Mouse (Mus musculus) activated CD4-positive, CD25-positive, alpha-beta regulatory T cell, adult 4 months (primary cell): ENCODE measurements around the gene Cyp8b1. TPM values are rescaled to one million over a fixed set of nuclear protein-coding genes. Genes with fewer than 3 reads are reported as not detected.

ENCODE experiments used
- ATAC-seq: one replicate; pipeline ENCODE4 v1.8.0; 2017
- polyA plus RNA-seq, 2 experiments: library from polyadenylated mRNA; unstranded; fragments of 100-300 nt; shearing (Covaris generic); gene quantifications; one replicate each; pipeline ENCODE4 v1.2.1; 2017

Gene Cyp8b1
- polyA plus RNA-seq, result not detected

GRCm38 (mm10) chr9:121916102-121916501 is at the start of gene Cyp8b1:
Gene Cyp8b1 (minus strand): TSS chr9:121916305.
- ATAC-seq, result no peak

- ATAC-seq, result no peak
Observed at GRCm38 (mm10) chr9:121964941-121965340, 48.8 kb upstream of the Cyp8b1 start.

GRCm38 (mm10) chr9:121959966-121960635 is 44.0 kb upstream of the Cyp8b1 start:
- ATAC-seq, result no peak

DNA sequence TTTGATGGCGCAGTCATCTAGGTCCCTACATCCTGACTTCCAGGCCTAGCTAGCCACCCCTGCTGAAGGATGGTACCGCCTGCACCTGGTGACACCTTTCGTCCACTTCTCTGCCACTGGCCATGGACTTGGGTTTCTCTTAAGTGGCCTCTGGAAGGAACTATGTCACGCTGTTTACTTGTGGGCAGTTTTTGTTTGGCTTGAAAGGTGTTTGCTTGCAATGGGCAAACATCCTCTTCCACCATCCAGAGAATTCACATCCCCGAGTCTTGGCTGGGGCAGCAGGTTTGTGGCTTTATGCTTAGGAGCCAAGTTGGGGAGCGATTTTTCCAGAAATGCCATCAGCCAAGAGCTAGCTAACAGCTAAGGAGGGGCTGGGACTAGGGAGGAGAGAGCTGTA is 36.5 kb upstream of the Cyp8b1 start:
- ATAC-seq, result no peak

DNA sequence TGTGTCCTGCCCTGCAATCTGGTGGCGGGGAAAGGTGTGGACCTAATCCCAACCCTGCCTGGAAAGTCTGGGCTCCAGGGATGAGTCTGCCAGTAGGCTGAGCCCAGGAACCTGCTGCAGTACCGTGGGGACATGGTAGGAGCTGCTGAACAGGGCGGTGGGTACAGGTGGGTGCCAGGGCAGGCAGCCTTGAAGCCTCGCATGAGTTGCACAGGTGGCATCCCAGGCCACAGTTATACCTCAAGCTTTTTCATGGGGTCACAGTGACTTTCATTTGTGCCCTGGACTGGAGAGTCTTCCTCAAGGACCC is 35.0 kb upstream of the Cyp8b1 start:
- ATAC-seq, result no peak

- ATAC-seq, result no peak
Observed at GRCm38 (mm10) chr9:121950418-121951113, 34.5 kb upstream of the Cyp8b1 start, which contains the start of gene Fam198a. Gene Fam198a (plus strand): TSS chr9:121950988.

GRCm38 (mm10) chr9:121948431-121948830 is 32.3 kb upstream of the Cyp8b1 start:
- ATAC-seq, result no peak

DNA sequence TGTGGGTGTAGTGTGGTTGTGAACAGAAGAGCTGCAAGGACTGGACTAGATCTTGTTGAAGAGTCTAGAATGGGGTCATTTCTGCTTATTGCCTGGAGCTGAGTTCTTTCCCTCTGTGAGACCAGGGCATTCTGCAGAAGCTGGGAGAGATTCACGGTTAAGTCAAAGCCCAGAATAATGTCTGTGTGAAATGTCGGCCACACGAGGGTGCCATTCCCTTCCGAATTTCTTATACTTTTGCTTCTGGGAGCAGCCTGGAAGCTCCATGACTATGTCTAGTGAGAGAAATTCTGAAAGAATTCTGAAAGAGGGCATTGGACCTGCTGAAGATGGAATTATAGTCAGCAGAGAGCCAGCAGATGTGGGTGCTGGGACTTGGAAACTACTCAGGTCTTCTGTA is 31.7 kb upstream of the Cyp8b1 start:
- ATAC-seq, result no peak

DNA sequence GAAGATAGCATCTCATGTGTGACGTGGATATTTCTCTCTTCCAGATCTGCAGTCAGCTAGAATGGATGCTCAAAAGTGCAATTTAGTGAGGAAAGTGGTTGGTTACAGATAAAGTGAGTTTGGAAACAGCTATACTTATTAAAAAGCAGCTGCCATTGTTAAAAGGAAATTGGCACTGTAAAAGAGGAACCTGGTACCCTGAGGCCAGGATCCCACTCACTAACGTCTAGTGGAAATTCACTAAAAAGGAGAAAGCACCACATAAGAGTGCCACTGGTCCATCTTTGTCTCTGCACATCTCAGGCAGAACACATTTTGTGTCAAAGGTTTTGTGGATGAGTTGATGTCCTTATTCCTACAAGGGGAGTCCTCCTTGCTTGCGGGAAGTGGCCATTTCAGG is 27.5 kb upstream of the Cyp8b1 start:
- no peak for ATAC-seq

DNA sequence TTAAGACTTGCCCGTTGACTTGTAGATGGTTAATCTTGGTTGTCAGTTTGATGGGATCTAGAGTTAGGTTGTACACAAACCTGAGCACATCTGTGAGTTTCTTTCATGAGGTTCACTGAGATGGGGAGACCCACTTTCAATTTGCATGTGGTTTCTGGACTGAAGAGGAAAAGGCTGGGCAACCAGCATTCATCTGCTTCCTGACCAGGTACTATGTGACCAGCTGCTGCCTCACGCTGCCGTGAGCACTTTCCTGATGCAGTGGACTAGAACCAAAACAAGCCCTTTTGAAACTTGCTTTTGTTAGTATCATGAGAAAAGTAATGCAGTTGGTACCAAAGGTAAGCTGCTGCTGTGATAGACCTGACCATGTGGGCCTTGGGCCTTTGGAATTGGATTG is 26.9 kb upstream of the Cyp8b1 start:
- ATAC-seq, result no peak

DNA sequence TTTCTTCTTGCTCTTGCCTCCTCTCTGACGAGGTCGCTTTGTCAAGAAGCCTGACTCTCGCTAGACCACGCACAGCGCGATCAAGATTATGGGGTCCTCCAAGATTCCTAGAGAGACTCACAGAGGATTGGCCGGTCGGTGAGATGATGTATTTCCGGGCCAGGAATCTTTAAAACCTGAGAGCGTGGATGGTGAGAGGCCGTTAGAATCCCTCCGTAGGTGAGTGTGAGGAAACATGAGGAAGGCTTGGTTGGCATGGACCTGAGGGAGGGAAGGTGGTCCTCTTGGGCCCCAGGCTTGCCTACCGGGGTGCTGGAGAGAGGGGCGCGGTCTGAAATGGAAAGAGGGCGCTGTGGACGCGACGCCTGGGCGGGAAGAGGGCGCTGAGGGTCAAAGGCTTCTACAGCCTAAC is 21.8 kb upstream of the Cyp8b1 start:
- no peak for ATAC-seq

DNA sequence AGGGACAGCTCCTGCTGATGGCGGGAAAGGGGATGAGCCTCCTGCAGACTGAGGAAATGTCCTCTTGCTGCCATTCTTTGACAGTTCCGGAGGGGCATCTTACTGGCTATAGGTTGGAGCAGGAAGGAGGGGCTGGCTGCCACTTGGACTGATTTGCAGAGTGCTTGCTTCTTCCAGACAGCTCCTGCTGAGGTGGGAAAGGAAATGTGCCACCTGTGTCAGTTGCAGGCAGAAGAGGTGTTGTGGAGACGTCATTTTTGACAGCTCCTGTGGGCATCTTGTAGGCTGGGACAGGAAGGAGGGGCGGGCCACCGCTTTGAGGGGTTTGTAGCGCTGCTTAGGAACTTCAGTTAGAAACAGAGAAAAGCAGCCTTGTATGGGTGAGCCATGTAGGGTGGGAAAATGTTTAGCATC is 21.4 kb upstream of the Cyp8b1 start:
- ATAC-seq, result no peak

- ATAC-seq, result no peak
Observed at GRCm38 (mm10) chr9:121936952-121937351, 20.8 kb upstream of the Cyp8b1 start.

DNA sequence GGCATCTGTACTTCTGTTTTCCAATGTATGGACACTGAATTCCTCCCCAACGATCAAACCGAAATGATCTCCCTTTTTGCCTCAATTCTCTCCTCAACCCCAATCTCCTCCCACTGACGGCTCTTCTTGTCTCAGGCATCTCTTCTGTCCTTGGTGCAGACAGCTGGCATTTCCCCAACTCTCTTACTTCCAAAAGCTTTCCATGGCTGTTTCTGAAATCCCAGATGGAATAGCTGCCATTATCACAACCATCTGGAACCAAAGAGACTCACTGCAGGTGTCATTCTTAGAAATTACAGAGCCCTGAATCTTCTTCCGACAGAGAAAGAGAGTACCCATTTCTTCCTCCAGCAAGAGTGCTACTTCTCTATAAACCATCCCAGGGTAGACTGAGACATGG is 18.8 kb upstream of the Cyp8b1 start:
- no peak for ATAC-seq

DNA sequence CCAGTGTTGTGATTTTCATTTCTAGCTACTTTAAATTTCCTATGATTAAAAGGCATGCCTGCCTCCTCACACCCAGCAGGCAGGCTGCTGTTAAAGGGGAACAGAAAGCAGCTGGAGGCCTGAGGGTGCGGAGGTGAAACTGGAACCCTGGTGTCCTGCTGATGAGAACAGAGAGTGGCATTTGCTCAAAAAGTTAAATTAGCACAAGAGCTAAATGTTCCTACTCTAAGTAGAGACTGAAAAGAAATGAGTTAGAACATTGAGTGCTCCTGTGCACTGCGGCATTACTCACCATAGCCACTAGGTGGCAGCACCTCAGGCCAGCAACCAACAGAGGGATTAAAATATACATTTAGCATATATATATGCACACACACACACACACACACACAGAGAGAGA is 12.4 kb upstream of the Cyp8b1 start:
- ATAC-seq, result no peak

DNA sequence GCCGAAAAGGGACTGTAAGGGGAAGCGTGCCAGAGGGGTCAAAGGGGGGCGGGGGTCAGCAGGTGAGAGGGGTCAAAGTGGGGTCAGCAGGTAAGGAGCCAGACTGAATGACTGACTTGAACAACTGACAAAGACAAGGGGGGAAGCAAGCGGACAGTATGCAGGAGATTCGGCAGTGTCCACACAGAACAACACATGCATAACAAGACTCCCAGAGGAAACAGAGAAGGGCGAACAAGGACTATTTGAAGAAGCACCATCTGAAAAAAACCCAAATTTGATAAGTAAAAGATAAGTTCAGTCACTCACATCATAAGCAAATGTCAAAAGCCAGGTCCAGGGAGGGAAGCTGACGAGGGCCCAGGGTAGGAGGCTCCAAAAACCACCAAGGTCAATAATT is 11.6 kb upstream of the Cyp8b1 start:
- ATAC-seq, result no peak

GRCm38 (mm10) chr9:121926634-121927405 is 10.7 kb upstream of the Cyp8b1 start:
- ATAC-seq, result peak; percentile 90

DNA sequence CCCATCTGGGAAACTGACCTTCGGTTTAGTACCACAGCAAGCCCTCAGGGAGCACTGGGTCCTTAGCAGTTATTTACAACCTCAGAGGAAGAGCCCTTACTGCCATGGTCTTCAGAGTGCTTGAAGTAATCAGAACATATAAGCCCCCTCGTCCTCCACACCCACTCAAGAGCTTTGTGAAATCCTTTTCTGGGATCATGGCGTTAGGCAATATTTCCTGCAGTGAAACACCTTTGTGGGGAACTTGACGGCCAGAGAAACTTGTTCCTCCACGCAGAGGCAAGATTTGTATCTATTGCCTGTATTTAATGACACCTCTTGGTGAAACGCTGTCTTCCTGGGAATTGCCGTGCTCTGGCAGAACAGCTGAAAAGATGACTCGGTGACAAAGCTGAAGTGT is 9.9 kb upstream of the Cyp8b1 start:
- no peak for ATAC-seq

- ATAC-seq, result no peak
Observed at GRCm38 (mm10) chr9:121924901-121925560, 8.9 kb upstream of the Cyp8b1 start.

- no peak for ATAC-seq
Observed at GRCm38 (mm10) chr9:121923906-121924305, 7.8 kb upstream of the Cyp8b1 start.

GRCm38 (mm10) chr9:121923443-121923842 is 7.3 kb upstream of the Cyp8b1 start:
- ATAC-seq, result no peak

GRCm38 (mm10) chr9:121919027-121919501 is 3.0 kb upstream of the Cyp8b1 start:
- no peak for ATAC-seq

GRCm38 (mm10) chr9:121915056-121915455 is 1.0 kb downstream of the Cyp8b1 start:
- no peak for ATAC-seq
